Mouse (Mus musculus) thymus, adult 2 months (tissue): ENCODE measurements around the gene Smim11.

Source experiments
- CTCF ChIP-seq: fragments of 200-500 bp; IDR thresholded peaks from 2 replicates; pipeline ENCODE4 v1.5.1; 2012; ENCODE audit warnings: mild to moderate bottlenecking, control low read depth, low read length, moderate library complexity, borderline replicate concordance; ENCODE audit not compliant: control insufficient read depth, poor library complexity, insufficient read depth; ENCODE audit errors: extremely low read depth
- POLR2A ChIP-seq: fragments of 200-500 bp; IDR thresholded peaks from 2 replicates; pipeline ENCODE4 v1.6.1; 2012; ENCODE audit warnings: mild to moderate bottlenecking, low read length, control low read depth, moderate library complexity; ENCODE audit not compliant: control insufficient read depth, poor library complexity, insufficient read depth; ENCODE audit errors: extremely low read depth

GRCm38 (mm10) chr16:92254316-92254715 lies 46.8 kb upstream of the Smim11 start:
- TF ChIP-seq CTCF (no peak), POLR2A (no peak)
